Mouse (Mus musculus): ENCODE data around the gene Esam. TPM values are rescaled to one million over a fixed set of nuclear protein-coding genes. Genes with fewer than 3 reads are reported as not detected.

The Esam gene
- total RNA-seq, 2 experiments from 2014 or later, result 34.6 to 38.3 TPM

DNA sequence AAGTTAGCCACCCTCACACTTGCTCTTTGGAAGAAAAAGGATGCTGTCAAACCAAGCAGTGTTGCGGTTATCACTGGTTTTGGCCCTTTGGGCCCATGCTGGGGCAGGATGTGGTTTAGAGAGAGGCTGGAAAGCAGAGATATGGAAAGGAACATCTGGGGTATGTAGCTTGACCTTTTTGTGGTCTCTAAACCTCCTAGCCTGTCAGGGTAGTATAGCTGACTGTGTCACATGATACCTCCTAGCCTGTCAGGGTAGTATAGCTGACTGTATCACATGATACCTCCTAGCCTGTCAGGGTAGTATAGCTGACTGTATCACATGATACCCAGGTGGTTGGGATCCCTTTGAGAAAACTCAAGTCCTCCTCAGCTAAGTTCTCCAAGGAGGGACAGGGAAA lies 26.4 kb downstream of the Esam start:
- no peak for DNase-seq (ENCODE audit: low spot score in 2 of 2)

DNA sequence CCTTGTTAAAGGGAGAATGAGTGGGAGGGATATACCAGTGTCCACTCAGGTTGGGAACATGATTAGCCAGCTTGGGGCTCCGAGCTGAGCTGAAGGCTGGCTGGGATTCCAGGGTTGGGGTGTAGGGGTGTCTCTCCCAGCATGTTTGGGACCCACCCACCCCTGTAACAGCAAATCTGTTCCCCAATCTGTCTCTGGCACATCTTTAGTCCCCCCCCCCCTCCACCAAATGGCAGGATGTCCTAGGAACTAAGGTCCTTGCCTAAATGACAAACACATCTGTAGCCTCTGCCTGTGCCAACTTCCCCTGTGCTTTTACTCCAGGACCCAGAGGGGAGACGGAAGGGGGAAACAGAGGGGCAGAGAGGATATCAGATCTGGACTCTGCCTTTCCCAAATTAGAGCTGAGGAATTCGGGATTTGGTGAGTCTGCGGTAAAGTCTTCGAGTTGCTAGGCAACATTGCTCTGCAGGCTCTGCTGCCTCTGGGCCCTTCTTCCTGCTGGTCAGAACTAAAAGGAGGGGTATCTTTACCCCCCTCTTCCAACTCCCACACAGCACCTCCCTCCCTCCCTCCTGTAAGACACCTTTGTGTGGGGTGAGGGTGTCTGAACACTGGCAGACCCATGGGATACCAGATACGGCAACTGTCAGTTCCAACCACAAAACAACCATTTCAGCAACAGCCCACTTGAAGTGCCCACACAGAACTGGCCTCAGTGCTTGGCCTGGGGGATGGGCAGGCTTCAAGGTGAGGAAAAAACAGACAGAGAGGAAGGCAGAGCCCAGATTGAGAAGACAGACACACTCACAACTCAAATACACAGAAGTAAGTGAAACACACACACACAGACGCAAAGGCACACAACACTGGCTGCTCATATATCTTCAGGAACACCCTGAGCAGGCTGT lies 27.2 kb downstream of the Esam start, which contains the start of gene Siae:
TSS of gene Siae (plus strand) at position 861 of the 911 bp plus-strand sequence.
- no peak for DNase-seq (ENCODE audit: low spot score in 2 of 2)

DNA sequence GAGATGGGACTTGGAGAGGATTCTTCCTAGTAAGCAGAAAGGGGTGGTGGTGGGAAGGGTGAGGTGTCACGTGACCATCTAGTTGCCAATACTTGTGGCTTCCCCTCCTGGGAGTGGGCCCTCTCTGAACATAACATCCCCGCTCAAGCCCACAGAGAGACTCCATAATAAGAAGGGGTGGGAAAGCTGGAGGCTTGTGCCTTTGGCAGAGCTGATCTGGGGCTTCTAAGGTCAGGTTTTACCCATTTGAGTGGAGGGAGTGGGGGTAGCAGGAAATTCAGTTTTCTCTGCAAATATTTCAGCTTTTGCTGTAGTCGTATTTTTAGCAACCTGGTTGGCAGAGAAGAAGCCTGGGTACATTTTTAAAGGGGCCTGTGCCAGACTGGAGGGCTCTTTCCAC lies 28.5 kb downstream of the Esam start:
- DNase-seq (ENCODE audit: low spot score in 2 of 2), result no peak

DNA sequence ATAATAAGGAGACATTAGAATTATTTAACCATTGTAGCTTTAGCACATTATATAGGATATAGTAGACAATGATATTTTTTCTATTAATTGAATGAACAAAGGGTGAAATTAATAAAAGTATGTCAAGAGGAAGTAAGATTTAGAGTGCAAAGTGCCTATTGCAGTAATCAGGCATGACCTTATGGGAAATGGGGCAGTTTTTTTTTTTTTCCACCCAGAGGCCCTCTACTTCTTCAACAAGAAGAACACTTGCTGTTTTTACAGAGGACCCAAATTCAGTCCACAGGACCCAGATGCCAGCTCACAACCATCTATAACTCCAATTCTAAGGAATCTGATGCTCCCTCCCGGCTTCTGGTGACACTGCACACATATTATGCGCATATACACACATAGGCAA lies 32.7 kb downstream of the Esam start:
- DNase-seq (ENCODE audit: low spot score in 2 of 2), result no peak

DNA sequence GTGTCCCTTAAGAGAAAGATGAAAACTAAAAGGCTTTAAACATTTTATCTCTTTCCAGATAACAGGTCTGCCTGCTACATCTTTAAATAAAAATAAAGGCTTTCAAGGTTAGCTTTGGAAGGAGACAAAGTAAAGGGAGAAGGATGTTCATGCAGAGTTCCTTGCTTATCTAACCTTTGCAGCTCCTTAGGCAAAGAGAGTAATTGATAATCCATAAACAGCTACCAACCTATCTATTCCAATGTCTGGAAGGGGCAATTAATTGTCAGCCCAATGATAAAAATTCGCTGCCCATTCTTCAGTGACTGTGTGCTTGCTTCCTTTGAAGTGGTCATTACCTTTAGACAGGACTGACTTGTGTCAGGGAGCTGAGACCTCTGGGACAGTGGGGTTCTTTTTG lies 35.9 kb downstream of the Esam start:
- no peak for DNase-seq (ENCODE audit: low spot score in 2 of 2)

DNA sequence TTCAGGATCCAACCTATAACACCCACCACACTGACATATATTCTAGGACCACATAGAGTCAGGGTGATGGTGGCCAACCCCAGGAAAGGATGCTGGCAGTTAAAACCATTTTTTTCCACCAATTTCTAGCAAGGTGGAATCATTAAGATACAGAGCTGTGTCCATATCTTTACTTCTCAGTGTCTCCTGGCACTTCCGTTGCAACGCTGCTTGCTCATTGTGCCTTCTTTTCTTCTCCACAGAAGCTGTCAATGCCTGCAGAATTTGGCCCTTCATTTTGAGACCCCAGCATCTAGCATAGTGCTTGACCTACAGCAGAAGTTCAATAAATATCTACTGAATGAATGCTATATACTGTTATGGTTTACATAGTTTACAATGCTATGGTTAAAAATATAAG lies 39.1 kb downstream of the Esam start:
- no peak for DNase-seq (ENCODE audit: low spot score in 2 of 2)

DNA sequence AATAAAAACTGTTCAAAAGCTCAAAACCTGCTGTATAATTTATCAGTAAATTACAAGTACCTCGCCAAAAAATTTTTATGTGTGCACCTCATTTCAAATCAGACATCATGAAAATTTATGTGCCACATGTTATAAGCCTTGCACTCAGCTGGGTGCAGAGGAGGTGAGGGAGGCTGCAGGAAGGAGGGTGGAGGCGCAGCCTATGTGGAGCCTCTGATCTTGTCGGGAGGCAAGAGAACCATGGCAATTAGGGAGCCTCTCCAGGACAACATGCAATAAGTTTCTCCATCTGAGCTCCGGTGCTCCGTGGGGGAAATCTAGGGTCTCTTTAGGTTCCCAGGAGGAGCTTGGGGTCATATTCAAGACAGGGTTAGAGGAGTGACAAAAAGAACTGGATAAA lies 39.6 kb downstream of the Esam start:
- DNase-seq (ENCODE audit: low spot score in 2 of 2), result no peak

DNA sequence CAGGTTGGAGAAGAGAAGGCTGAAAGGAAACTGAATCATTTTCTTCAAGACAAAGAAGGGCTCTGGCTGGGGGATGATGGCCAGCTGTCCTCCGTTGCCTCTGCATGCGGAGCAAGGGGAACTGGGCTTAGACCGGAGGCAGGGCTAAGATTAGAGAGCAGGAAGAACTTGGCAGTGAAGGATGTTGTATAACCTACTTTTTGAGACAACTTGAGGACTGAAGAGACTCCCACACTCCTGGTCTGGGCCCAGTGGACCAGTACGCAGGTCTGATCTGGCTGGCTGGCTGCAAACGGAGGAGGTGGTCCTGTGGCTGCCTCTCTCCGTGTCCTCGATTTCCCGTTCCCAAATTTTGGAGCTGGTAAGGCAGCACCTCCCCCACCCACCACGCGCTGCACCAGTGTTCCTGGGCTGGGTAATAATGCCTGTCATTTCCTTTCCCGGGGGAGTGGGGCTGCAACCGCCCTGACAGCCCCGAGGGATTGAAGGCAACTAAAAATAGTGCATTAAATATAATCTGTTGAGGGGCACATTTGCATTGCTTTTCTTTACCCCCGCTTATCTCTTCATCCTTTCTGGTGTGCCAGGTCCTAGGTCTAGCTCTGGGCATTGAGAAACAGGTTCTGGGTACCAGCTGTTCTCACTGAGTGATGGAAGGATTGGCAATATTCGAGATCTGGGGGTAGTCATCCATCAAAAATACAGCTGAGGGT lies 40.2 kb downstream of the Esam start:
- DNase-seq (ENCODE audit: low spot score in 2 of 2), result no peak

DNA sequence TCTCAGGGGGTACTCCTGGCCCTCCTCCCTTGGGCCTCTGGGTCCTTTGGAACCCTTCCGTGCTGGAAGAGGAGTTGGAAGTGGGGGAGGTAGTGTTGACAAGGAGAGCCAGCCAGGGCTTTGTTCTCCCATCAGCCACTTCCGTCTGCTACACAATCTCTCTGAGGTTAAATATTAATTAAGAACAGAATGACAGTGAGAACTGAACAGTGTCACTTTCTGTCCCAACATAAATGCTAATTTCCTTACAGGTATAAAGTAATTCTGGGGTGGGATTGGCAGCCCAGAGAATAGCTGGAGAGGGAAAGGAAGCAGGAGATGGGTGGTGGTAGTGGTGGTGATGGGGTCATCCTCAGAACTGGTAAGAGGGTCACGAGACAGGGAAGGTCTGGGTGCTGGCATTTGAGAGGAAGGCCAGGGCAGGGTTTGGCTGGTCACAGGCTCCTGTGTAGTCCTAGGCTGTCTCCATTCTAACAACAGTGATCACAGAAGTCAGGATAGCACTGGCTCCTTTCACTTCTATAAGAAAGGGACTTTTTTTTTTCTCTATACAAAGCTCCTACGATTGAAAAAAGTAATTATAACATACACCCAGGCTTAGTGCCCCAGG lies 40.8 kb downstream of the Esam start:
- no peak for DNase-seq (ENCODE audit: low spot score in 2 of 2)

DNA sequence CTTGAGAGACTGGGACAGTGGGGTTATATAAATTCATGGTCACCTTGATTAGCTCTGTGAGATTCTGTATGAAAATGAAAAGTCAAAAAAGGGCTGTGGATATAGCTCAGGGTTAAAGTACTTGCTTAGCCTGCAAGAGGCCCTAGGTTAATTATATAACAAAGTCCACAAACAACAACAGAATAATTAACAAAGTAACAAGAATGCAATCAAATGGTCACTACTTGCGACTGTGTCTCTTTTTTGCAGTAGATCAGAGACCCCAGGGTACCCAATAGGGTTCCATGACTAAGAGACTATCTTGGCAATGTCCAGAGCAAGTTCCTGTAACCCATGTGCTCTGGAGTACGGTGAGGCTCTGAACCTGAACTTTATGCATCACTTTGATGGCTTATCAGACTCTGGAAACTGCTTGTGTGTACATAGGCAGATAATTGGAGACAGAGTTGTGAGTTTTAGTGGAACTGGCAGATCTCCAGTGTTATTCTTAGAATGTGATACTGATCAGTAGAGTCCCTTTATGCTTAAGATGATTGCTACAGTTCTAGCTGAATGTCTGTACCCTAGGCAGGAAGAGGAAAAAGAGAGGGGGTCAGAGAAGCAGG lies 41.5 kb downstream of the Esam start:
- no peak for DNase-seq (ENCODE audit: low spot score in 2 of 2)

DNA sequence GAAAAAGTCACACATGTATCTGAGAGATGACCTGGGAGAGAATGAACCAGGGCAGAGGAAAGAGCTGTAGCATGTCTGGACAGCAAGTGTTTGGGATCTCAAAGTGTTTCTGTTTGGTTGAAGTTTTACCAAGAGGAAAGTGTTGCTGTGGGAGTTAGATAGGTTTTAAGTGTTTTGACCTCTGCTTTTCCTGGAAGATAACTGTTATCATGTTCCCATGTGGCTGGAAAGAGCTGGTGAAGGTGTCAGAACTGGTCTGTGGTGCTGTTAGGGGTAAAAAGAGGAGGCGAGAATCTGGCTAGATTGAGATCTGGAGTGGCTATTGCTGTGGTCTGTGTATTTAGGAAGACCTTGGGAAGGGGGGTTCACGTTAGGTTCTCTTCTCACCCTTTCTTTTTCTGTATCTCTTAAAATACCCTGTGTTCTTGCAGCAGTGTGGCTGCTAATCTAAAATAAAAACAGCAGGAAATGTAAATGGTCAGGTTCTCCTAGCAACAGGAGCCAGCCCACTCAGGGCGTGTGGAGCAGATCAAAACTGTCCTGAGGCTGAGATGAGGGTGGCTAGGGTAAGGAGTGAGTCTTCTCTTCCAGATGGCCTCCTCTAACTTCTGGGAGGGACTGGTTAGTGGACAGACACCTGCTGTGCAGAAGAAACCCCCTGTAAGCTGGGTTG lies 44.5 kb downstream of the Esam start:
- no peak for DNase-seq (ENCODE audit: low spot score in 2 of 2)

DNA sequence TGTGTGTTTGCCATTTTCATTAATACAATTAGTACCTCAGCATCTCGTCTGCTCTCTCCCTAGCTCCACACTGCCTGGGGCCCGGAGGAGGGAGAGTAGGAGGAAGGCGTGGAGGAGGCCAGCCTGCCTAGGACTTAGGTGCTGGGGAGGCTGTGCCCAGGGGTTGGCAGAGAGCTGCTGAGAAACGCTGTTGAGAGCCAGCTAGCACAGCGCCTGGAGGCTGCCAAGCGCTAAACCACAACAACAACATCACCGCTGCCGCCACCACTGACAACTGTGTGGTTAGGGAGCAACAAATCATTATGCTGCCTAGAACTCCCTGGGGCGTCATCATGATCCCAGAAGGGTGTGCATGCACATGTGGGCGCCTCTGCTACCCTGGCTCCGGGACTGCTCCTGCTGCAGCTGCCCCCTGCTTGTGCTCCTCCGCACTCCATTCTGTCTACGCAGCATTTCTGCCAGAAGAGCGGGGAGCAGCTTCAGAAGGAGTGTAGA lies 48.6 kb downstream of the Esam start:
- no peak for DNase-seq (ENCODE audit: low spot score in 2 of 2)

DNA sequence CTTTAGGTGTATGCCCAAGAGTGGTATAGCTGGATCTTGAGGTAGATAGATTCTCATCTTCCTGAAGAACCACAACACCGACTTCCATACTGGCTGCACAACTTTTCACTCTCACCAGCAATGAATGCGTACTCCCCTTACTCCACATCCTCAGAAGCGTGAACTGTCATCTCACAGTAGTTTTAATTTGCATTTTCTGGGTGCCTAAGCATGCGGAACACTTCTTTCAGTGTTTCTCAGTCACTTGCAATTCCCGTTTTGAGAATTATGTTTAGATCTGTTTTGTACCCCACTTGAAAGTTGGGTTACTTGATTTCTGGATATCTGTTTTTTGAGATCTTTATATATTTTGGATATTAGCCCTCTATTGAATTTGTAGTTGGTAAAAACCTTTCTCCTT lies 55.7 kb downstream of the Esam start:
- DNase-seq (ENCODE audit: low spot score in 2 of 2), result no peak

DNA sequence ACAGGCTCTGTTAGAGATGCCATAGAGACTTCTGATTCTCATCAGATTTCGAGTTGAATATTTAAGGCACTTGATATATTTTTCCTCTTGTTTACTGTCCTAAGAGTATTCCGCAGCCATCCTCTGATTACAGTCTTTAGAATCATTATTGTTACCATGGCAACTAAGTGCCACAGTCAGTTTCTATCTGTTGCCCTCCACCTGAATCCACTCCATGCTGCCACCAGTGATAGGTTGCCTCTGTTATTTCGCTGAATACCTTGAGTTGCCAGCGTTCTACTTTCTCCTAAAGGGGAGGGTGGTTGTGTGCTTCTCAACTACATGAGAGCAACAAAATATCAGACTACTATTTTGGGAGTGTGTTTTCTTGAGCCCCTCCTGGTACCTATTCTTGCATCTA lies 58.8 kb downstream of the Esam start:
- no peak for DNase-seq (ENCODE audit: low spot score in 2 of 2)

Other genes with a start within 250 kb of the Esam start
- gene Ccdc15, start 179.6 kb upstream of the Esam start, total RNA-seq (2021), result 1 to 10 TPM; 1.9 to 2.0 TPM
- gene Hepacam, start 160.7 kb upstream of the Esam start, total RNA-seq (2021), result under 1 TPM in 1 of 2 experiments, not detected in 1; 0.36 TPM
- gene Robo4, start 126.2 kb upstream of the Esam start, total RNA-seq (2021), result 10 to 100 TPM; 18.3 to 18.5 TPM
- gene Robo3, start 94.8 kb upstream of the Esam start, total RNA-seq (2021), result 1 to 10 TPM in 1 of 2 experiments, under 1 TPM in 1; 0.64 to 1.7 TPM
- 10 to 100 TPM; 21.1 to 24.0 TPM for gene Msantd2, start 38.8 kb upstream of the Esam start, total RNA-seq (2021)
- 1 to 10 TPM; 2.1 to 2.8 TPM for gene Vsig2, start 11.2 kb downstream of the Esam start, total RNA-seq (2021)
- gene Nrgn, start 24.8 kb downstream of the Esam start, total RNA-seq (2021), result 1 to 10 TPM; 1.7 to 3.5 TPM
- gene Siae, start 27.6 kb downstream of the Esam start, total RNA-seq (2021), result 10 to 100 TPM; 16.2 to 17.7 TPM
- gene Spa17, start 85.6 kb downstream of the Esam start, total RNA-seq (2021), result 1 to 10 TPM; 3.3 to 4.4 TPM
- 10 to 100 TPM; 68.4 to 76.1 TPM for gene Tbrg1, start 129.2 kb downstream of the Esam start, total RNA-seq (2021)
- not detected for gene Panx3, start 141.2 kb downstream of the Esam start, total RNA-seq (2021)
- gene Olfr160, start 188.2 kb downstream of the Esam start, total RNA-seq (2021), result not detected
- not detected for gene Olfr874, start 217.0 kb downstream of the Esam start, total RNA-seq (2021)
- gene Olfr875, start 243.8 kb downstream of the Esam start, total RNA-seq (2021), result not detected